In the genomic region with DNA sequence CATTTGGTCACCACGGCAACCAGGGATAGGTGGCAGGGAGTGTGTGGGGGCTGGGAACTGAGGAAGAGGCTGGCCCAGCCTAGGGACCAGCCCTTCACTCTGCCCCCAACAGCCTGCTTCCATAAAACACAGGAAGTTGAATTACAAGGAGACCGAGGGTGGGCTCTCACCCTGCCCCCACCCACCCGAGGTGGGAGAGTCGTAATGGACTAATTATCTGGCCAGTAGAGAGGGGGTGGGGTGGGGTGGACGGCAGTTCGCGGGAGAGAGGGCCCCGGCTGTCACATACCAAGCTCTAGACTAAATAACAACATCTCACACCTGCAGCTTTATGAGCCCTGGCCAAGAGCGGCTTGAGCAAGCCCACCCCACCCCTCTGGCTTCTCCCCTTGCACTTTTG, we compare ENCODE assay signal across 8 mouse cellular contexts.
DNase-seq lines count a peak whose midpoint lies in the region; ATAC-seq and TF ChIP-seq lines count a peak whose summit lies in the region.

No protein-coding gene starts in this region.

- peak overlapping the region; percentile 28 for H3K4me2 ChIP-seq in kidney, postnatal 0 days (ENCODE audit: low read length)
- peak overlapping the region; percentile 27 for H3K4me2 ChIP-seq in hindbrain, embryonic 13.5 days
- peak overlapping the region; percentile 40 for H3K4me2 ChIP-seq in midbrain, embryonic 13.5 days (replicated peaks)

- no peaks in the 10 kb centered on the region for H3K9me3 ChIP-seq in kidney, postnatal 0 days (replicated peaks; ENCODE audit: low read length)
- no peaks in the 10 kb centered on the region for H3K9me3 ChIP-seq in hindbrain, embryonic 13.5 days
- H3K9me3 ChIP-seq in midbrain, embryonic 13.5 days: no peaks in the 10 kb centered on the region

- no peak overlapping the region for H3K4me3 ChIP-seq in kidney, postnatal 0 days (replicated peaks; ENCODE audit: low read depth, low read length)
- H3K4me3 ChIP-seq in hindbrain, embryonic 13.5 days: no peak overlapping the region
- H3K4me3 ChIP-seq in midbrain, embryonic 13.5 days (replicated peaks): no peak overlapping the region

- no peak for TF ChIP-seq CTCF in kidney, postnatal 0 days (IDR thresholded peaks at IDR 0.05; ENCODE audit: low read depth)

- 3% methylated on average over 9 of the region's 9 CpGs for WGBS in kidney, postnatal 0 days
- 2% methylated on average over 9 of the region's 9 CpGs for WGBS in hindbrain, embryonic 13.5 days
- WGBS in midbrain, embryonic 13.5 days: 6% methylated on average over 9 of the region's 9 CpGs

- H3K4me1 ChIP-seq in kidney, postnatal 0 days (replicated peaks; ENCODE audit: insufficient read depth, low read length): peaks cover 9% of the 10 kb centered on the region; the same call in 1 of the 2 replicates
- H3K4me1 ChIP-seq in hindbrain, embryonic 13.5 days (replicated peaks): peaks cover 35% of the 10 kb centered on the region
- H3K4me1 ChIP-seq in midbrain, embryonic 13.5 days (replicated peaks): peaks cover 35% of the 10 kb centered on the region

- no peak for DNase-seq in kidney, postnatal 0 days (ENCODE audit: low spot score)
- DNase-seq in kidney, adult 18-20 months: no peak
- peak; percentile 59 for DNase-seq in embryo, embryonic 9.5 days (ENCODE audit: extremely low spot score)
- DNase-seq in right cerebral cortex, postnatal 4 days: no peak
- no peak for DNase-seq in MN1 (ENCODE audit: low spot score)
- no peak for DNase-seq in adrenal gland, postnatal 10 days

- no peak; the same call in 1 of the 2 replicates for ATAC-seq in kidney, postnatal 0 days (replicated peaks; ENCODE audit: low FRiP score, low read depth)
- peak; percentile 55 for ATAC-seq in hindbrain, embryonic 13.5 days (ENCODE audit: low FRiP score)
- peak; percentile 75 for ATAC-seq in midbrain, embryonic 13.5 days

- no peaks in the 10 kb centered on the region for H3K36me3 ChIP-seq in kidney, postnatal 0 days (ENCODE audit: insufficient read depth, low read length)
- H3K36me3 ChIP-seq in hindbrain, embryonic 13.5 days: no peaks in the 10 kb centered on the region
- H3K36me3 ChIP-seq in midbrain, embryonic 13.5 days: no peaks in the 10 kb centered on the region

- no peak overlapping the region for H3K9ac ChIP-seq in kidney, postnatal 0 days (ENCODE audit: low read depth, low read length)
- 0 out of 2 replicates have a peak overlapping the region, but pooled peaks have one; percentile 26 for H3K9ac ChIP-seq in hindbrain, embryonic 13.5 days
- H3K9ac ChIP-seq in midbrain, embryonic 13.5 days (replicated peaks): no peak overlapping the region; the same call in 1 of the 2 replicates

- H3K27me3 ChIP-seq in kidney, postnatal 0 days (ENCODE audit: insufficient read depth, low read length): no peaks in the 10 kb centered on the region; the same call in 1 of the 2 replicates
- peaks cover 96% of the 10 kb centered on the region for H3K27me3 ChIP-seq in hindbrain, embryonic 13.5 days
- H3K27me3 ChIP-seq in midbrain, embryonic 13.5 days: peaks cover 87% of the 10 kb centered on the region

- H3K27ac ChIP-seq in kidney, postnatal 0 days: no peak overlapping the region
- no peak overlapping the region for H3K27ac ChIP-seq in hindbrain, embryonic 13.5 days
- peak overlapping the region; percentile 73 for H3K27ac ChIP-seq in midbrain, embryonic 13.5 days
